Mouse (Mus musculus): ENCODE results near the gene Cygb. TPM values are rescaled to one million over a fixed set of nuclear protein-coding genes. Genes with fewer than 3 reads are reported as not detected.

Gene Cygb
- total and polyA plus RNA-seq, 3 experiments, result 2.2 to 8.7 TPM; not detected in 1

- TF ChIP-seq EP300 (IDR thresholded peaks at IDR 0.05; ENCODE audit: low read depth in 1 of 2, low read length in 2 of 2), result no peak
- no peak for TF ChIP-seq MEF2A (IDR thresholded peaks at IDR 0.05; ENCODE audit: extremely low read depth, insufficient replicate concordance, low read depth, low read length, poor library complexity, severe bottlenecking)
- TF ChIP-seq CTCF (IDR thresholded peaks at IDR 0.05 in 2 of 3, conservative IDR thresholded peaks at IDR 0.05 in 1 of 3; ENCODE audit: control insufficient read depth in 1 of 3, insufficient read depth in 1 of 3, low read depth in 2 of 3, low read length in 3 of 3, poor library complexity in 1 of 3, severe bottlenecking in 1 of 3), result peak; percentile 81 to 99 (median 82)
- no peak for TF ChIP-seq ZKSCAN1 (IDR thresholded peaks at IDR 0.05; ENCODE audit: low read depth, low read length)
These were observed 28.8 kb downstream of the Cygb start (continued) for GRCm38 (mm10) chr11:116625081-116626000.

- peak overlapping the region; percentile 68 to 91 for H3K4me3 ChIP-seq (ENCODE audit: control insufficient read depth in 1 of 2, insufficient read depth in 1 of 2, low read depth in 2 of 2, low read length in 2 of 2)
- H3K4me1 ChIP-seq (ENCODE audit: control insufficient read depth in 1 of 2, insufficient read depth in 2 of 2, low read length in 2 of 2), result peaks cover 22 to 64% of the 10 kb centered on the region in 2 experiments
- H3K9me3 ChIP-seq (replicated peaks; ENCODE audit: insufficient read depth, low read length), result no peaks in the 10 kb centered on the region
- peak; percentile 94 for DNase-seq (ENCODE audit: low read depth, low spot score)
- peak overlapping the region; percentile 70 for H3K9ac ChIP-seq (ENCODE audit: control insufficient read depth, low read depth, low read length, poor library complexity, severe bottlenecking)
- 0 out of 2 replicates have a peak overlapping the region, but pooled peaks have one; percentile 1 for H3K27ac ChIP-seq (ENCODE audit: control insufficient read depth, low read depth, low read length)
- H3K27me3 ChIP-seq (ENCODE audit: control insufficient read depth in 1 of 2, insufficient read depth in 2 of 2, low read length in 2 of 2), result no peaks in the 10 kb centered on the region
- peaks cover 6% of the 10 kb centered on the region; the same call in 1 of the 2 replicates for H3K79me2 ChIP-seq (ENCODE audit: control insufficient read depth, insufficient read depth, low read length, poor library complexity)
- peaks cover 0 to 23% of the 10 kb centered on the region in 2 experiments; a peak in 2 of 4 replicates for H3K36me3 ChIP-seq (ENCODE audit: control insufficient read depth in 1 of 2, insufficient read depth in 2 of 2, low read length in 2 of 2)
- TF ChIP-seq GABPA (IDR thresholded peaks at IDR 0.05; ENCODE audit: low read depth, low read length) (no peak), RAD21 (IDR thresholded peaks at IDR 0.05; ENCODE audit: low read depth, low read length) (no peak), UBTF (IDR thresholded peaks at IDR 0.05; ENCODE audit: borderline replicate concordance, insufficient read depth, low read depth, low read length) (no peak), CHD2 (IDR thresholded peaks at IDR 0.05; ENCODE audit: low read length) (no peak), JUND (IDR thresholded peaks at IDR 0.05; ENCODE audit: low read depth, low read length) (no peak), ZC3H11A (IDR thresholded peaks at IDR 0.05; ENCODE audit: low read depth, low read length) (0 out of 2 replicates have a peak, but pooled peaks have one; percentile 1), USF1 (IDR thresholded peaks at IDR 0.05; ENCODE audit: low read depth, low read length) (no peak), MAFK (IDR thresholded peaks at IDR 0.05; ENCODE audit: borderline replicate concordance, low read depth, low read length) (no peak), ZMIZ1 (IDR thresholded peaks at IDR 0.05; ENCODE audit: low read depth, low read length) (no peak), USF2 (IDR thresholded peaks at IDR 0.05; ENCODE audit: borderline replicate concordance in 1 of 2, insufficient read depth in 1 of 2, low read depth in 1 of 2, low read length in 2 of 2) (no peak), NRF1 (IDR thresholded peaks at IDR 0.05; ENCODE audit: insufficient read depth, low read depth, low read length, poor library complexity, severe bottlenecking) (peak; percentile 68), RCOR1 (IDR thresholded peaks at IDR 0.05; ENCODE audit: low read depth, low read length) (no peak), MAZ (IDR thresholded peaks at IDR 0.05; ENCODE audit: low read depth, low read length) (no peak), CTCF (IDR thresholded peaks at IDR 0.05 in 2 of 3, conservative IDR thresholded peaks at IDR 0.05 in 1 of 3; ENCODE audit: control insufficient read depth in 1 of 3, insufficient read depth in 1 of 3, low read depth in 2 of 3, low read length in 3 of 3, poor library complexity in 1 of 3, severe bottlenecking in 1 of 3) (no peak), ELF1 (IDR thresholded peaks at IDR 0.05; ENCODE audit: low read depth, low read length) (0 out of 2 replicates have a peak, but pooled peaks have one; percentile 14), MYB (IDR thresholded peaks at IDR 0.05; ENCODE audit: low read depth, low read length) (no peak), ETS1 (IDR thresholded peaks at IDR 0.05; ENCODE audit: low read depth, low read length) (peak; percentile 6; the same call in 1 of the 2 replicates), HCFC1 (IDR thresholded peaks at IDR 0.05; ENCODE audit: low read depth, low read length) (no peak), MEF2A (IDR thresholded peaks at IDR 0.05; ENCODE audit: extremely low read depth, insufficient replicate concordance, low read depth, low read length, poor library complexity, severe bottlenecking) (no peak), NELFE (IDR thresholded peaks at IDR 0.05; ENCODE audit: low read depth, low read length) (peak; percentile 54), MYC (IDR thresholded peaks at IDR 0.05; ENCODE audit: low read depth, low read length) (0 out of 2 replicates have a peak, but pooled peaks have one; percentile 50), GATA1 (IDR thresholded peaks at IDR 0.05; ENCODE audit: low read depth, low read length) (no peak), BHLHE40 (IDR thresholded peaks at IDR 0.05; ENCODE audit: borderline replicate concordance, low read depth, low read length) (0 out of 2 replicates have a peak, but pooled peaks have one; percentile 6), EP300 (IDR thresholded peaks at IDR 0.05; ENCODE audit: low read depth in 1 of 2, low read length in 2 of 2) (0 out of 4 replicates have a peak, but pooled peaks of 1 of the 2 experiments have one; percentile 10), ZNF384 (IDR thresholded peaks at IDR 0.05; ENCODE audit: low read depth, low read length) (no peak), TAL1 (IDR thresholded peaks at IDR 0.05; ENCODE audit: low read length) (no peak), POLR2AphosphoS5 (IDR thresholded peaks at IDR 0.05; ENCODE audit: borderline replicate concordance, low read depth, low read length) (no peak)
These were observed 29.8 kb downstream of the Cygb start for GRCm38 (mm10) chr11:116624131-116624832.
